Mouse (Mus musculus) heart, postnatal 0 days (tissue): ENCODE data around the gene Mob3c.

Source experiments
- CTCF ChIP-seq: IDR thresholded peaks from 2 replicates; pipeline ENCODE4 v1.5.1; 2016; ENCODE audit warnings: antibody characterized with exemption, control low read depth, low read depth
- EP300 ChIP-seq: IDR thresholded peaks from 2 replicates; pipeline ENCODE4 v1.6.1; 2016; ENCODE audit warnings: antibody characterized with exemption, low read depth

GRCm38 (mm10) chr4:115780269-115780668, 47.6 kb upstream of the Mob3c start:
- TF ChIP-seq CTCF (no peak), EP300 (no peak)
